Mouse (Mus musculus): Measurements from ENCODE around the gene Elmo2. TPM values are rescaled to one million over a fixed set of nuclear protein-coding genes. Genes with fewer than 3 reads are reported as not detected.

The Elmo2 gene
- polyA plus RNA-seq (2014; fragmentation: Illumina TruSeq; extraction: RNeasy Lipid Tissue Mini Kit (QIAGEN cat#74804); ENCODE audit: low read depth, low replicate concordance) = 2.5 TPM

DNA sequence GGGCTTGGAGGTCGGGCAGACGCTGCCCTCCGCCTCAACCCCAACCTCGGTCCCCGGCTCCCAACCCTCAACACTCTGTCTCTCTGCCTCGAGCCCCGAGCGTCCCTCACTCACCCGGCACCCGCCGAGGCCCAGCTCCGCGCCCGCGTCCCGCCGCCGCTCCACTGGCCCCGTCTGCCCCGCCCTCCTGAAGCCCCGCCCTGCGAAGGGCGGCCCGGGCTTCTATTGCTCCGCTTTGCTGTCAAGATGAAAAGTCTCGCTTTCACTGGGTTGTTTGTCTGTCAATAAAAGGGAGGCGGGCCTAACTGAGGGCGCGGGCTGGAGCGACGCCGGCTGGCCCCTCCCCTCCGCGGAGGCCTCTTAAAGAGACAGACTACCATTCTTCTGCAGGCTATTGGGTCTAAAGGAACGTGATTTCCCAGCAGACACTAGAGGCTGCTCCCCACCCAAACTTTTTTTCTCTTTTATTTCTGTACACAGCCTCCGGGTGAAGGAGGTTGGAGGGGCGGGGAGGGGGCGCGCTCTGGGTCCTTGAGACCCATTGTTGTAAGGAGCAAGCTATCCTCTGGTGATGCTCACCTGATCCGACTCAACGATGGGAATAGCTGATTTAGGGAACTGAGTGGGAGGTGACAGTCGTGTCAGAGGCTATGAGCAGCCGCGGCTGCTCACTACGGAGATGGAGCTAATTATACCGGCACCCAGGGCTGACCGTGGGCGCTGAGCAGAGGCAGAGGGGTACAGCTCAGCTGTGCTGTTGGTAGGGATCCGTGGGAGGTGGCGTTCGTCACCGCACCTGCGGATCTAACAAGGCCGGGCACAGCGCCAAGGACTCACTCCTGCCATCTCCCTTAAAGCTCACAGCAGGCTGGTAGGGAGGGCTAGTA, at the start of gene Elmo2:
Gene Elmo2, minus strand, starts transcription at position 176 of the 887 bp plus-strand sequence.

DNA sequence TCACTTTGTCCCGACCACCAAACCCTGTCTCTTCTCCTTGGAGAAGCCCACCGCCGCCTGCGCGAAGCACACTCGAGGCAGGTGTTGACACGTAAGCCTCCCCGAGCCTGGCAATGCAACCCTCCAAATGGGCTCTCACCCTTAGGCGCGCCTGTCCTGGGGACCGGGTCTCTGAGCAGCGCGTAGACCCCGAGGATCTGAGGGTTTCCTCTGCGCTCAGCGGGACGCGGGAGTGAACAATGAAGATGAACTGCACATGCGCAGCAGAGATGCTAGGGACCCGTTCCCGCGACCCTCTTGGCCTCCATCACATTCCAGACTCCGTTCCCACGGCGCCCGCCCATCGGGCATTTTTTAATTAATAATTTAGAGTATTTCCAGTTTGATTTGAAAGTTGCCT, 42.2 kb upstream of the Elmo2 start, which contains the start of gene Zfp663:
Gene Zfp663, minus strand, starts transcription at position 234 of the 400 bp plus-strand sequence.

DNA sequence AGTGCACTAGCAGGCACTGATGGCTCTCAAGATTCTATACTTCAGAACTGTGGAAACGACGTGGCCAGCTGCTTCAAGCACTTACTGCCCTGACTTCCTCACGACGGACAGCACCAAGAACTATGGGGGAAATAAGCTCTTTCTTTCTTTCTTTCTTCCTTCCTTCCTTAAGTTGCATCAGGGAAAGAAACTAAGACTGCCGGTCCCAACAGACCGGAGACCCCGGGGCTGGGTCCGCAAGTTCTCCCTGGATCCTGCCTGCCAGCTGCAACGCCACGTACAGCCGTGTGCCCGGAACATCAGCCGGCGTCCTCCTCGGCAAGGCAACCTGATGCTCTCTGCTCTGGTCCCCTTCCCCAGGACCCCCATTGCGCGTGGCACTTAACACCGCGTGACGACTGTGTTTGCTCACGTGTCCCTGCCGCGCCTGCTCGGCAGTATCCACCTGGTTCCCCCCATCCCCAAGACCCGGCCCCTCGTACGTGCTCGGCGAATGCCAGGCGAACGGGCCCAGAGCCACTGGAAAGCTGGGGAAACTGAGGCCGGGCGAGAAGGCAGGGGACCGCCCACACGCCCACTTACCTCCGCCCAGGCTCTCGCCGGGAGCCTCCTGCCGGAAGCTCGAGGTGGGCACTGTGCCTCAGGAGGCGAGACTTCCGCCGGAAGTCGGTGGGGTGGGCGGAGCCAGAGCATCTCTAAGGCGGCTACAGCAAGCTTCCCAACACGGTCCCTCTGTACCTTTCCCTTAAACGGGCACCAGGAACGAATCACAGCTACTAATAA, 38.9 kb downstream of the Elmo2 start, which contains the start of gene Slc35c2:
Gene Slc35c2, minus strand, starts transcription at position 668 of the 783 bp plus-strand sequence.

Other genes starting within 250 kb of the Elmo2 start
- 2.2 TPM for gene 1700025C18Rik, start 235.7 kb downstream of the Elmo2 start, polyA plus RNA-seq (2014; fragmentation: Illumina TruSeq; extraction: RNeasy Lipid Tissue Mini Kit (QIAGEN cat#74804); ENCODE audit: low read depth, low replicate concordance)
- not detected for gene Cdh22, start 91.6 kb downstream of the Elmo2 start, polyA plus RNA-seq (2014; fragmentation: Illumina TruSeq; extraction: RNeasy Lipid Tissue Mini Kit (QIAGEN cat#74804); ENCODE audit: low read depth, low replicate concordance)
- gene Slc35c2, start 38.6 kb downstream of the Elmo2 start, polyA plus RNA-seq (2014; fragmentation: Illumina TruSeq; extraction: RNeasy Lipid Tissue Mini Kit (QIAGEN cat#74804); ENCODE audit: low read depth, low replicate concordance) = 3.6 TPM
- not detected for gene Zfp663, start 42.2 kb upstream of the Elmo2 start, polyA plus RNA-seq (2014; fragmentation: Illumina TruSeq; extraction: RNeasy Lipid Tissue Mini Kit (QIAGEN cat#74804); ENCODE audit: low read depth, low replicate concordance)
- gene Zfp334, start 61.8 kb upstream of the Elmo2 start, polyA plus RNA-seq (2014; fragmentation: Illumina TruSeq; extraction: RNeasy Lipid Tissue Mini Kit (QIAGEN cat#74804); ENCODE audit: low read depth, low replicate concordance) = 1.4 TPM
- gene Ocstamp, start 73.9 kb upstream of the Elmo2 start, polyA plus RNA-seq (2014; fragmentation: Illumina TruSeq; extraction: RNeasy Lipid Tissue Mini Kit (QIAGEN cat#74804); ENCODE audit: low read depth, low replicate concordance) = not detected
- gene Slc13a3, start 146.8 kb upstream of the Elmo2 start, polyA plus RNA-seq (2014; fragmentation: Illumina TruSeq; extraction: RNeasy Lipid Tissue Mini Kit (QIAGEN cat#74804); ENCODE audit: low read depth, low replicate concordance) = not detected
- gene Trp53rka, start 166.8 kb upstream of the Elmo2 start, polyA plus RNA-seq (2014; fragmentation: Illumina TruSeq; extraction: RNeasy Lipid Tissue Mini Kit (QIAGEN cat#74804); ENCODE audit: low read depth, low replicate concordance) = 2.6 TPM
- 0.07 TPM for gene Slc2a10, start 177.3 kb upstream of the Elmo2 start, polyA plus RNA-seq (2014; fragmentation: Illumina TruSeq; extraction: RNeasy Lipid Tissue Mini Kit (QIAGEN cat#74804); ENCODE audit: low read depth, low replicate concordance)

Measured in testis, adult 10 weeks (tissue).